Mouse (Mus musculus) CD8-positive naive resting alpha-beta T cell, adult 2 months (primary cell): ENCODE results near the gene Amz2.
"Not testable (repeated sequence)": the region's sequence is repeated elsewhere in the genome, so short reads cannot be mapped to it uniquely, and the experiment has no call there.

Source experiments
- DNase-seq, 2 experiments: peaks; one replicate each; pipeline ENCODE4 v3.0.0; 2022; ENCODE audit warnings: low read depth in 2 of 2, low spot score in 2 of 2

Amz2 gene

GRCm38 (mm10) chr11:109492847-109493464 lies 67.2 kb downstream of the Amz2 start:
- not testable (repeated sequence) for DNase-seq

GRCm38 (mm10) chr11:109494890-109495770 lies 69.4 kb downstream of the Amz2 start:
- DNase-seq = peak in 1 of 2 experiments; percentile 3

GRCm38 (mm10) chr11:109495771-109496474 lies 70.2 kb downstream of the Amz2 start:
- DNase-seq = peak in 1 of 2 experiments; percentile 17

- no peak for DNase-seq
These were observed 70.8 kb downstream of the Amz2 start for GRCm38 (mm10) chr11:109496475-109496993.

- DNase-seq = no peak
These were observed 71.4 kb downstream of the Amz2 start for GRCm38 (mm10) chr11:109496996-109497714.

- DNase-seq = no peak
These were observed 72.2 kb downstream of the Amz2 start for GRCm38 (mm10) chr11:109497990-109498389.

GRCm38 (mm10) chr11:109500206-109500605 lies 74.5 kb downstream of the Amz2 start:
- DNase-seq = no peak
